Mouse (Mus musculus) limb, embryonic 12.5 days (tissue): ENCODE data around the gene Rap2c. TPM values are rescaled to one million over a fixed set of nuclear protein-coding genes. Genes with fewer than 3 reads are reported as not detected.

Experiments
- ATAC-seq: fragments of 200-750 bp; cut with Nextera tagmentation; 2 replicates; pipeline ENCODE4 v1.8.0; 2017; ENCODE audit warnings: low read depth, moderate TSS enrichment; ENCODE audit not compliant: insufficient number of reproducible peaks, insufficient read depth, low FRiP score, low TSS enrichment
- H3K27ac ChIP-seq: fragments of 300-500 bp; sonication (generic); 2 replicates; pipeline ENCODE4 v1.5.1; 2016; ENCODE audit warnings: mild to moderate bottlenecking, moderate library complexity
- H3K27me3 ChIP-seq: fragments of 300-500 bp; sonication (generic); 2 replicates; pipeline ENCODE4 v1.6.1; 2016; ENCODE audit warnings: mild to moderate bottlenecking, moderate library complexity
- H3K36me3 ChIP-seq: fragments of 300-500 bp; sonication (generic); 2 replicates; pipeline ENCODE4 v1.6.1; 2016; ENCODE audit warnings: mild to moderate bottlenecking, moderate library complexity
- H3K4me1 ChIP-seq: fragments of 300-500 bp; sonication (generic); replicated peaks from 2 replicates; pipeline ENCODE4 v1.6.1; 2016
- H3K4me2 ChIP-seq: fragments of 300-500 bp; sonication (generic); 2 replicates; pipeline ENCODE4 v1.6.1; 2016; ENCODE audit warnings: mild to moderate bottlenecking, moderate library complexity
- H3K4me3 ChIP-seq: fragments of 300-500 bp; sonication (generic); replicated peaks from 2 replicates; pipeline ENCODE4 v1.5.1; 2016; ENCODE audit warnings: mild to moderate bottlenecking
- H3K9ac ChIP-seq: fragments of 300-500 bp; sonication (generic); replicated peaks from 2 replicates; pipeline ENCODE4 v1.6.1; 2016; ENCODE audit warnings: mild to moderate bottlenecking, moderate library complexity
- H3K9me3 ChIP-seq: fragments of 300-500 bp; sonication (generic); 2 replicates; pipeline ENCODE4 v1.6.1; 2016; ENCODE audit warnings: mild to moderate bottlenecking, moderate library complexity
- WGBS: fragments of 180-500 bp; shearing (Covaris S2); methylation state at CpG from one replicate; pipeline ENCODE4 v1.1.7; 2016; 5-methylcytosine and 5-hydroxymethylcytosine counted together
- polyA plus RNA-seq: library from polyadenylated mRNA; unstranded; fragments of >200 nt; fragmentation: Nextera tagmentation; extraction: Ambion mirVana; gene quantifications from 2 replicates; pipeline ENCODE4 v1.2.1, GENCODE M21; 2016

Gene Rap2c
- polyA plus RNA-seq, 1 experiment from 2014 or later = 37.2 TPM

GRCm38 (mm10) chrX:50968157-50968932 lies 49.5 kb downstream of the Rap2c start:
- Histone ChIP-seq H3K4me1 (no peaks in the 10 kb centered on the region), H3K27me3 (no peaks in the 10 kb centered on the region), H3K4me3 (no peak overlapping the region), H3K9ac (no peak overlapping the region), H3K27ac (no peak overlapping the region), H3K4me2 (no peak overlapping the region), H3K9me3 (no peaks in the 10 kb centered on the region), H3K36me3 (no peaks in the 10 kb centered on the region)
- no peak for ATAC-seq
- WGBS = 69% methylated on average over 10 of the region's 10 CpGs

GRCm38 (mm10) chrX:50965157-50965556 lies 52.7 kb downstream of the Rap2c start:
- H3K4me2 ChIP-seq = no peak overlapping the region
- H3K27me3 ChIP-seq = no peaks in the 10 kb centered on the region
- WGBS = 71% methylated on average over 3 of the region's 3 CpGs
- no peaks in the 10 kb centered on the region for H3K9me3 ChIP-seq
- no peaks in the 10 kb centered on the region for H3K4me1 ChIP-seq
- no peak overlapping the region for H3K9ac ChIP-seq
- no peak overlapping the region for H3K27ac ChIP-seq
- no peak for ATAC-seq
- no peak overlapping the region for H3K4me3 ChIP-seq
- no peaks in the 10 kb centered on the region for H3K36me3 ChIP-seq

- Histone ChIP-seq H3K27ac (no peak overlapping the region), H3K4me1 (no peaks in the 10 kb centered on the region), H3K9me3 (no peaks in the 10 kb centered on the region), H3K4me2 (no peak overlapping the region), H3K27me3 (no peaks in the 10 kb centered on the region), H3K4me3 (no peak overlapping the region), H3K9ac (no peak overlapping the region), H3K36me3 (no peaks in the 10 kb centered on the region)
- ATAC-seq = no peak
- WGBS = 72% methylated on average over 6 of the region's 6 CpGs
Measured at GRCm38 (mm10) chrX:50962955-50963354, 54.9 kb downstream of the Rap2c start.

Other genes with a start within 250 kb of the Rap2c start
- gene Stk26, start 177.0 kb downstream of the Rap2c start, polyA plus RNA-seq = 19.1 and 21.0 TPM in 2 replicates
- gene Frmd7, start 75.3 kb downstream of the Rap2c start, polyA plus RNA-seq = 0.10 and 0.13 TPM in 2 replicates
- gene Mbnl3, start 188.5 kb upstream of the Rap2c start, polyA plus RNA-seq = 13.4 and 13.9 TPM in 2 replicates